Mouse (Mus musculus) kidney, adult 9 months (tissue): Measurements from ENCODE around the gene Rdh19.

Experiments
- DNase-seq: peaks from one replicate; pipeline ENCODE4 v3.0.0; 2022

Rdh19 gene

GRCm38 (mm10) chr10:127881041-127881440 lies 31.3 kb downstream of the Rdh19 start:
- no peak for DNase-seq

- DNase-seq: peak; percentile 93
Measured at GRCm38 (mm10) chr10:127886551-127886950, 36.8 kb downstream of the Rdh19 start.

- DNase-seq: peak; percentile 80
Measured at GRCm38 (mm10) chr10:127886971-127887370, 37.2 kb downstream of the Rdh19 start.

GRCm38 (mm10) chr10:127888605-127889004 lies 38.9 kb downstream of the Rdh19 start, which contains the start of gene Rdh7:
TSS of gene Rdh7 (minus strand) at chr10:127888817.
- DNase-seq: peak; percentile 70

- DNase-seq: no peak
Measured at GRCm38 (mm10) chr10:127891481-127891880, 41.8 kb downstream of the Rdh19 start.

GRCm38 (mm10) chr10:127893163-127894022 lies 43.7 kb downstream of the Rdh19 start:
- DNase-seq: peak; percentile 93

GRCm38 (mm10) chr10:127896705-127897104 lies 47.0 kb downstream of the Rdh19 start:
- DNase-seq: no peak

GRCm38 (mm10) chr10:127897506-127897905 lies 47.8 kb downstream of the Rdh19 start:
- no peak for DNase-seq

- DNase-seq: no peak
Measured at GRCm38 (mm10) chr10:127898218-127898617, 48.5 kb downstream of the Rdh19 start, which contains the start of gene Sdr9c7. TSS of gene Sdr9c7 (plus strand) at chr10:127898518.

GRCm38 (mm10) chr10:127899783-127900182 lies 50.1 kb downstream of the Rdh19 start:
- peak; percentile 80 for DNase-seq

GRCm38 (mm10) chr10:127901751-127902150 lies 52.0 kb downstream of the Rdh19 start:
- DNase-seq: no peak

GRCm38 (mm10) chr10:127903116-127903515 lies 53.4 kb downstream of the Rdh19 start:
- no peak for DNase-seq

- DNase-seq: peak; percentile 50
Measured at GRCm38 (mm10) chr10:127904718-127905446, 55.2 kb downstream of the Rdh19 start.

GRCm38 (mm10) chr10:127906138-127906537 lies 56.4 kb downstream of the Rdh19 start:
- no peak for DNase-seq

GRCm38 (mm10) chr10:127907386-127907951 lies 57.7 kb downstream of the Rdh19 start:
- DNase-seq: no peak
